Mouse (Mus musculus): ENCODE measurements around the gene Btbd35f17.
"Not testable (repeated sequence)": the region's sequence is repeated elsewhere in the genome, so short reads cannot be mapped to it uniquely, and the experiment has no call there.

The Btbd35f17 gene

DNA sequence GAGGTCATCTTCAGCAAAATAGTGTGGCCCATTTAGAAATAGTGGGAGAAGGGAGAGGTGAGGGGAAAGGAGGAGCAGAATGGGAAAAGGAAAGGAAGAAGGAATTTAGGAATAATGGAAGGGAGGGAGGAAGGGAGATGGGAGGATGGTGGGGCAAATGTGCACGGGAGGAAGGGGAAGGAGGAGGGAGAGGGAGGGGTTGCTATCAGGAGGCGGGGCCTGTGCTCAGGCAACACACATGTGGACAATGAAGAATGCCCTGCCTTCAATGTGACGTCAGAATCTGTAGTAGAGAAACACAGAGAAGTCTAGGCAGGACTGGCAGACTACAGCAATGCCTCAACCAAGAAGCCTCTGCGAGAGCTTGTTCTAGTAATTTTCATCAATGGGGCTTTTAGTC, at the start of gene Btbd35f17:
Btbd35f17 (plus strand) TSS at position 301 of the 400 bp plus-strand sequence.
- in situ Hi-C loops (cut with MboI; ENCODE audit: low sequenced_read_pairs): not testable (repeated sequence)
